Mouse (Mus musculus) gastrocnemius, adult 8-10 months (tissue): ENCODE data around the gene Spindoc. TPM values are rescaled to one million over a fixed set of nuclear protein-coding genes. Genes with fewer than 3 reads are reported as not detected.

Source experiments
- microRNA-seq: library from miRNA; unstranded; fragments of <30 nt; microRNA quantifications from one replicate; pipeline ENCODE4 v1.2.0, GENCODE M21; 2022
- total RNA-seq, 4 experiments: library from RNA; stranded (reverse); gene quantifications; 2 replicates each; pipeline ENCODE4 v1.2.4; 2022

Spindoc gene
- total RNA-seq, 4 experiments from 2014 or later: 6.8 to 8.6 (median 7.3) TPM

Small RNA genes lying within 50 kb of the gene (microRNA-seq; reads per million reads assigned to microRNA genes)
- not detected for gene Mir6991

Other genes with a start within 250 kb of the Spindoc start
- gene Otub1, start 176.7 kb downstream of the Spindoc start, total RNA-seq: 10 to 100 TPM; 39.9 to 54.3 (median 43.5) TPM
- 100 to 1,000 TPM in 1 of 4 experiments, 10 to 100 TPM in 3; 68.4 to 103 (median 82.9) TPM for gene Cox8a, start 165.4 kb downstream of the Spindoc start, total RNA-seq
- 10 to 100 TPM in 3 of 4 experiments, 1 to 10 TPM in 1; 9.2 to 12.4 (median 11.2) TPM for gene Naa40, start 141.8 kb downstream of the Spindoc start, total RNA-seq
- 1 to 10 TPM; 1.8 to 4.2 (median 2.1) TPM for gene Rcor2, start 115.7 kb downstream of the Spindoc start, total RNA-seq
- gene Mark2, start 41.1 kb downstream of the Spindoc start, total RNA-seq: 10 to 100 TPM; 31.8 to 40.1 (median 35.2) TPM
- 1 to 10 TPM; 3.1 to 4.1 (median 3.8) TPM for gene 2700081O15Rik, start 34.6 kb upstream of the Spindoc start, total RNA-seq
- gene Rtn3, start 100.3 kb upstream of the Spindoc start, total RNA-seq: 10 to 100 TPM; 26.8 to 30.2 (median 27.1) TPM
- 1 to 10 TPM; 5.6 to 8.0 (median 7.1) TPM for gene Atl3, start 111.0 kb upstream of the Spindoc start, total RNA-seq
- 100 to 1,000 TPM in 2 of 4 experiments, 10 to 100 TPM in 2; 97.9 to 127 (median 108) TPM for gene Pla2g16, start 174.5 kb upstream of the Spindoc start, total RNA-seq
- gene Lgals12, start 224.2 kb upstream of the Spindoc start, total RNA-seq: 1 to 10 TPM in 2 of 4 experiments, under 1 TPM in 2; 0.46 to 2.0 (median 1.2) TPM
- not detected for gene Hrasls5, start 229.5 kb upstream of the Spindoc start, total RNA-seq